In the genomic region with DNA sequence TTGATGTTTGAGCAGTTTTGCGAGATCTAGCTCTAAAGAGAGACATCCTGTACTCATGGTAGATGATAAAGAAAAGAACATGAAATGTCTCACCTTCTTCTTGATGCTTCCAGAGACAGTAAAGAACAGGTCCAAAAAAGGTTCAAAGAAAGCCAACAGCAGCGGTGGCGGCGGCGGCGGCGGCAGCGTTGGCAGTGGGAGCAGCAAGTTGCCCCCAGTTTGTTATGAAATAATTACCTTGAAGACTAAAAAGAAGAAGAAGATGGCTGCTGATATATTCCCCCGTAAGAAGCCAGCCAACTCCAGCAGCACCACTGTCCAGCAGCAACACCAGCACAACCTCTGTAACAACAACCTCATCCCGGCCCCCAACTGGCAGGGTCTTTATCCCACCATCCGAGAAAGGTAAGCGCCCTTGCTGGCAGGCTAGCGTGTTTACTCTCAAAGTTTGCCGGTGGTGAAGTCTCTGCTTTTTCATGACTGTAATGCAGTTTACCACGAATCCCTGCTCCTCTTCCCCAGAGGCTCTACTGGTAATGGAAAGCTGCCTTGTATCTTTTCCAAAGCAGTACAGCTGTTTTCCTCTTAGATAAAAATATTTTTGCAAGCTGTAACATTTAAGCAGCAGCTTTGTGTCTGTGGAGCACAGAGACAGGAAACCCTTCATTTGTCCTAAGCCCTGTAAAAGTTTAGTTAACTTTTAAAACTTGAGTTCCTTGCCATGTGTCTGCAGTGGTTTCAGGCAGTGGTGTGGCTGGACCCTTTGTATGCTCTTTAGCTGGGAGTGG, we compare ENCODE assay signal across 8 mouse cellular contexts. TPM values are rescaled to one million over a fixed set of nuclear protein-coding genes. Genes with fewer than 3 reads are reported as not detected.
DNase-seq lines count a peak whose midpoint lies in the region; ATAC-seq and TF ChIP-seq lines count a peak whose summit lies in the region.

No protein-coding gene starts in this region.

- H3K4me1 ChIP-seq in embryonic facial prominence, embryonic 12.5 days = peaks cover 48% of the 10 kb centered on the region
- peaks cover 5% of the 10 kb centered on the region; the same call in 1 of the 2 replicates for H3K4me1 ChIP-seq in hindbrain, embryonic 11.5 days (replicated peaks; ENCODE audit: control insufficient read depth, insufficient read depth, low read length)
- H3K4me1 ChIP-seq in lung, postnatal 0 days (ENCODE audit: insufficient read depth, low read depth, low read length) = peaks cover 24% of the 10 kb centered on the region

- no peak for ATAC-seq in embryonic facial prominence, embryonic 12.5 days (ENCODE audit: insufficient number of reproducible peaks, insufficient read depth, low FRiP score, low TSS enrichment)
- ATAC-seq in hindbrain, embryonic 11.5 days (ENCODE audit: low FRiP score) = no peak
- no peak for ATAC-seq in lung, postnatal 0 days
- ATAC-seq in erythroblast, adult 5-6 weeks (replicated peaks; ENCODE audit: low FRiP score, poor library complexity, severe bottlenecking) = no peak

- peak overlapping the region; percentile 83 for H3K27ac ChIP-seq in gastrocnemius, adult 2 months
- peak overlapping the region; percentile 63 for H3K27ac ChIP-seq in embryonic facial prominence, embryonic 12.5 days
- no peak overlapping the region for H3K27ac ChIP-seq in hindbrain, embryonic 11.5 days (ENCODE audit: low read depth, low read length)
- H3K27ac ChIP-seq in lung, postnatal 0 days (ENCODE audit: low read length) = peak overlapping the region; percentile 86

- peak overlapping the region; percentile 50 for H3K4me2 ChIP-seq in embryonic facial prominence, embryonic 12.5 days (replicated peaks)
- peak overlapping the region; percentile 28; the same call in 1 of the 2 replicates for H3K4me2 ChIP-seq in hindbrain, embryonic 11.5 days (replicated peaks; ENCODE audit: low read depth, low read length)
- H3K4me2 ChIP-seq in lung, postnatal 0 days (replicated peaks; ENCODE audit: low read depth, low read length) = peak overlapping the region; percentile 58

- TF ChIP-seq CTCF in gastrocnemius, adult 2 months (IDR thresholded peaks at IDR 0.05) = no peak
- no peak for TF ChIP-seq CTCF in lung, postnatal 0 days (IDR thresholded peaks at IDR 0.05)

- WGBS in embryonic facial prominence, embryonic 12.5 days = 59% methylated on average over 15 of the region's 15 CpGs
- WGBS in hindbrain, embryonic 11.5 days = 65% methylated on average over 15 of the region's 15 CpGs
- 26% methylated on average over 15 of the region's 15 CpGs for WGBS in lung, postnatal 0 days

- H3K9ac ChIP-seq in embryonic facial prominence, embryonic 12.5 days = peak overlapping the region; percentile 19; the same call in 1 of the 2 replicates
- H3K9ac ChIP-seq in hindbrain, embryonic 11.5 days (ENCODE audit: low read depth, low read length) = no peak overlapping the region
- peak overlapping the region; percentile 64 for H3K9ac ChIP-seq in lung, postnatal 0 days (replicated peaks; ENCODE audit: low read depth)

- DNase-seq in gastrocnemius, adult 2 months = peak; percentile 34
- DNase-seq in gastrocnemius, postnatal 36 days = no peak
- no peak for DNase-seq in hindbrain, embryonic 11.5 days (ENCODE audit: low spot score)
- DNase-seq in lung, postnatal 0 days (ENCODE audit: low spot score) = peak; percentile 61
- DNase-seq in left cerebral cortex, postnatal 4 days = no peak
- no peak for DNase-seq in T-cell, adult 2 months (ENCODE audit: low spot score)

- peaks cover 12% of the 10 kb centered on the region for H3K36me3 ChIP-seq in embryonic facial prominence, embryonic 12.5 days
- H3K36me3 ChIP-seq in hindbrain, embryonic 11.5 days (ENCODE audit: control insufficient read depth, insufficient read depth, low read length) = 0 out of 2 replicates have a peak, but pooled peaks cover 2% of the 10 kb centered on the region
- peaks cover 5% of the 10 kb centered on the region; the same call in 1 of the 2 replicates for H3K36me3 ChIP-seq in lung, postnatal 0 days (ENCODE audit: insufficient read depth, low read length)

- H3K4me3 ChIP-seq in gastrocnemius, adult 2 months = peak overlapping the region; percentile 69
- peak overlapping the region; percentile 34 for H3K4me3 ChIP-seq in embryonic facial prominence, embryonic 12.5 days
- no peak overlapping the region for H3K4me3 ChIP-seq in hindbrain, embryonic 11.5 days (ENCODE audit: low read depth, low read length)
- peak overlapping the region; percentile 48 for H3K4me3 ChIP-seq in lung, postnatal 0 days (ENCODE audit: low read depth, low read length)

- H3K27me3 ChIP-seq in embryonic facial prominence, embryonic 12.5 days = no peaks in the 10 kb centered on the region
- no peaks in the 10 kb centered on the region for H3K27me3 ChIP-seq in hindbrain, embryonic 11.5 days (ENCODE audit: control insufficient read depth, insufficient read depth, low read length)
- H3K27me3 ChIP-seq in lung, postnatal 0 days (replicated peaks; ENCODE audit: insufficient read depth, low read length) = no peaks in the 10 kb centered on the region

- no peak for TF ChIP-seq EP300 in lung, postnatal 0 days (IDR thresholded peaks at IDR 0.05)

- H3K9me3 ChIP-seq in embryonic facial prominence, embryonic 12.5 days = no peaks in the 10 kb centered on the region
- H3K9me3 ChIP-seq in hindbrain, embryonic 11.5 days (ENCODE audit: control insufficient read depth, low read length) = no peaks in the 10 kb centered on the region
- no peaks in the 10 kb centered on the region for H3K9me3 ChIP-seq in lung, postnatal 0 days (ENCODE audit: low read length)

- intact Hi-C loops in gastrocnemius, adult 2 months (cut with DNase I) = loop anchor here (2.0 to 5.0 kb wide), 2 partner anchors 22 to 247 kb away; a partner anchor contains a TSS
- intact Hi-C loops in gastrocnemius, postnatal 36 days (cut with DNase I) = no loop called here
- intact Hi-C loops in left cerebral cortex, postnatal 4 days (cut with DNase I) = no loop called here

RNA-seq across cellular contexts. Expression of a gene that starts 22.7 kb away (rescaled TPM):
- total RNA-seq in gastrocnemius, adult 2 months (2021) = 1 to 10 TPM; 8.4 to 9.7 TPM
- total RNA-seq in gastrocnemius, postnatal 36 days (2021) = 1 to 10 TPM; 8.0 to 8.8 TPM
- polyA plus RNA-seq in embryonic facial prominence, embryonic 12.5 days (2016; fragmentation: Nextera tagmentation; extraction: Ambion mirVana) = 16.9 and 18.1 TPM in 2 replicates
- polyA plus RNA-seq in hindbrain, embryonic 11.5 days (2014; fragmentation: Nextera tagmentation; extraction: Ambion mirVana) = 19.3 and 21.0 TPM in 2 replicates
- 53.7 and 58.6 TPM in 2 replicates for polyA plus RNA-seq in lung, postnatal 0 days (2015; fragmentation: Nextera tagmentation; extraction: Ambion mirVana)
- 10 to 100 TPM; 64.2 to 72.0 TPM for total RNA-seq in left cerebral cortex, postnatal 4 days (2021)
- not detected in 2 replicates for total RNA-seq in erythroblast, adult 5-6 weeks (2015; ENCODE audit: low replicate concordance)
- total RNA-seq in erythroblast, adult 5-6 weeks (2017; ENCODE audit: low replicate concordance) = 0.09 and 0.28 TPM in 2 replicates

Comparison
In these comparisons a context has a peak if more than half of its experiments do, and no peak if none do; other contexts are left out.
1. DNase-seq: peak in gastrocnemius, adult 2 months (single experiment) and lung, postnatal 0 days (single experiment); none in gastrocnemius, postnatal 36 days (0 of 2), hindbrain, embryonic 11.5 days (single experiment), left cerebral cortex, postnatal 4 days (single experiment) and T-cell, adult 2 months (single experiment).
2. RNA of a gene that starts 22.7 kb away (total RNA-seq): 64.2 to 72.0 TPM in left cerebral cortex, postnatal 4 days, 8.4 to 9.7 TPM in gastrocnemius, adult 2 months and 8.0 to 8.8 TPM in gastrocnemius, postnatal 36 days; 0.09 to 0.28 TPM in erythroblast, adult 5-6 weeks; every median in the first group is over 4 times any median in the second.
3. Peak in every context shown above with its lines, with median percentiles within 50 percentile points of each other: H3K4me2 ChIP-seq.